Mouse (Mus musculus) v-Abl transformed pro-B cells (cell line): ENCODE data around the gene Rbm28.

ENCODE experiments used
- in situ Hi-C, 2 experiments: fragments of 400-800 bp; cut with MboI; formaldehyde crosslinking; loops; one replicate each; pipeline ENCODE4 v1.15.1; 2025; ENCODE audit not compliant: unreplicated experiment in 2 of 2

Gene Rbm28

DNA sequence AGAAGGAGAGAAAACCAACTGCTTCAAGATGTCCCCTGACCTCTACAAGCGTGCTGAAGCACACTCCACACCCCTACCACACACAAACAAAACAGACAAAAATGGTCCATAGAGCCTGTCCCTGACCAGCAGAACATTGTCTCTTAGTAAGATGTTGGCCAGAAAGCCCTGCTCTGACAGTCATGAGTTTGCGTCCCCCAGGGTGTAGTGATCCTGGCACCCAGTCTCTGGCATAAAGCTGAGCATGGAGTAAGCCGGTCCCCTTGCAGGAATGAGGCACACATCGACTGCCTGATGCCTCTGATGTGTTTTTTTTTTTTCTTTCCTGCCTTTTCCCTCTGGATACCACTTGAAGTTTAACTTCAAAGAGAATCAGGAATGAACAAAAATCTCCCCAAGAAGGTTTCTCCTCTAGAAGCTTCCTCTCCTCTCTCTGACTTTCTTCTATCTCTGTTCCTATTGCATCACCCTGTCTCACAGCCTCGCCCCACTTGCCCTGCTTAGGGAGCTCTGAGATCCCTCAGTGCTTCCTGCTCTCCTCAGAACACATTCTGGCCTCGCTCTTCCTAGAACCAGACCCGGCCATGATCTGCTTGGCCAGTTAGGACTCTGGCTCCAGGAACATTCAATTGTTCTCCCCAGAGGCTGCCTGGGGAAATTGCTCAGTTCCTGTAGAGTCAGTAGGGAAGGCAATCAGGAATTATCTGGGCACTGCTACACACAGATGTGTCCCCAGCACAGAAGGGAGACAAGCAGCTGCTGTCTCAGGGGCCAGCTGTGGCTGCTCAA is 76.7 kb downstream of the Rbm28 start:
- in situ Hi-C loops = no loop called here

DNA sequence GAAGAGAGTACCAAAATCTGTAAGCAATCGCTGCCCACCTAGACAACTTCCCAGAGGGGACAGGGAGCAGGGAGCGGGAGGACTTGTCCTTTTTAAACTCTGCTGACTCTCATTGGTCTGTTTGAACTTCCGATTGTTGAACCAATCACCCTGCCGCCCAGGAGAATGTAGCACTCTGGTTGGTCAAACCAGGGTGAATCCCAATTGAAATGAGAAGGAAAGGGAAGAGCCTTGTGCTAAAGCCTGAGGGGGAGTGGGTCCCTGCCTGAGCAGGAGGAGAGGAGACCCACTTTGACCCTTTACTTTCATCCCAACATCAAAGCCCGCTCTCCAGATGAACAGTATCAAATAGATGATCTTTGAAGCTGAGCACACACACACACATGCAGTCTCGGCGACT is 80.4 kb downstream of the Rbm28 start:
- in situ Hi-C loops = no loop called here

DNA sequence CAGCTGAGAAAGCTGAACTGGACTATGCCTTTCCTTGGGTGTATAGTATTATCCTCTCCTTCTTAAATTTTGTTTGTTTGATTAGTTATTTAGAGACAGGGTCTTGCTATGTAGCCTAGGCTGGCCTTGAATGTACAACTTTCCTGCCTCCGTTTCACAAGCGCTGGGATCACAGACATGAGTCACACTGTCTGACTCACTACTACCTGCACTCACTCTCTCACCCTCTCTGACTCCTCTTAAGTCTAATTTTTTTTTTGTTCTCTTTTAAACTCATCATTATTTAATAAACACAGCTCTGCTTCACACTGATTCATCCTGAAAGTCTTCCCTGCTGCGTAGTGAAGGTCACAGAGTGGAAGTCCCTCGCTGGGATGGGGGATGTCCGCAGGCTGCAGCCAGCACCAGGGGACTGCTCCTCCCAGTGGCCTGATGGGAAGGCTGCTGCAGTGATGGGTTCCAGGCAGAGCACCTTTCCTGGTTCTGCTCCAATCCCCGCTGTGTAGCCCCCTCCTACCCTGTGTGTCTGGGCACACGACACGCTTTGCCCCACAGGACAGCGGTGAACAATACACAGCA is 81.9 kb downstream of the Rbm28 start:
- in situ Hi-C loops = no loop called here

DNA sequence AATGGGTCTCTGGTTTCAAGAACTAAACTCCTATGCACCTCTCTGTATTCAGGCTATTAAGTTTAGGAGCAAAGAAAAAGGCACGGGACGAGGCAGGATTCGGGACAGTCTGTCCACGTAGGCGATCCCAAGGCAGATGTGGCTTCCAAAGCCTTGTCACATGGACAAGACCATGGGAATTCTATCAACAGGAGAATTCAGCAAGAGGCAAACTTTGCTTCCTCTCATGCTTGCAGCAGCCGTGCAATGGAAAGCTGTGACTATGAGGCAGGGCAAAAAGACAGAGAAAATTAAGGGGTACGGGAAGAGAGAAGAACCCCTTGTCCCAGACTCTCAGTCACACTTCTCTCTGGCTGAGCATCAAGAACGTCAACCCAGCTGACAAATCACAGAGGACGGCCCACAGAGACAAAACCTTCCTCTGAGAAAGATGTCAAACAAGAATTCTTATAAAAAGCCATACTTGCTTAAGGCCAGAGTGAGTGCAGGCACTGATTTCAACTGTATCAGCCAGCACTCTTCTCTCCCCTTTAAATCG is 82.9 kb downstream of the Rbm28 start:
- in situ Hi-C loops = no loop called here

DNA sequence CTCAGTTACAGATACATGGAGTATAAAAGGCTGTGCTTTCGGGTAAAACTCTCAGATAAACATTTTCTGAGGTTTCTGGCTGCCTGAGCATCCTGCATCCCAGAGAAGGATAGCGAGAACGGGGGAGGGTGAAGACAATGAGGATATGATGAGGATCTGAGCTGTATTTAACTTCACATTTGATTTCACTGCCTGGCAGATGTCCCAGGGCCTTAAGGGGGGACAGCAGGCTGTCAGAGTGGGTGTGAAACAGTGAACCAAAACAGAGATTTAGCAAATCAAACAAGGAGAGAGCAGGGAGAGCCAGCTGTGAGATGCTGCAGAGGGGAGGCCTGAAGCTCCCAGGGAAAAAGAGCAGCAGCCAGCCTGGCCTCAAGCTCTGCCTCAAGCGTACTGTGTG is 85.5 kb downstream of the Rbm28 start:
- in situ Hi-C loops = no loop called here

DNA sequence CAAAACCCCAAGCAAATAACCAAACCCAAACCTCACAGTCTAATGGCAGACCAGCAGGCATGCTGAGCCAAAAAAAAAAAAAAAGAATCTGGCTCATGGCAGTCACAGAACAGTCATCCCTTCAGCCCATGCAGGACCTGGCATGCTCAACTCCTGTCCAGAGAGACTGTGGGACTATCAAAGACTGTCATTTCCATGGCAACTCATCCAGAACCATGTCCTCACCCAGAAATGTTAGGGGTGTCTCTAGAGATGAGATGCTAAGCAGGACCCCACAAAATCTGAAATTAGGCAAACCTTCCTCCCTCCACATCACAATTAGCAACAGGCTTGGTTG is 90.7 kb downstream of the Rbm28 start:
- in situ Hi-C loops = no loop called here
